Mouse (Mus musculus) urinary bladder, postnatal 14 days (tissue): ENCODE results near the gene Nbr1.
"Not testable (repeated sequence)": the region's sequence is repeated elsewhere in the genome, so short reads cannot be mapped to it uniquely, and the experiment has no call there.

Source experiments
- DNase-seq: peaks from one replicate; pipeline ENCODE4 v3.0.0; 2021; ENCODE audit warnings: low spot score

Nbr1 gene

DNA sequence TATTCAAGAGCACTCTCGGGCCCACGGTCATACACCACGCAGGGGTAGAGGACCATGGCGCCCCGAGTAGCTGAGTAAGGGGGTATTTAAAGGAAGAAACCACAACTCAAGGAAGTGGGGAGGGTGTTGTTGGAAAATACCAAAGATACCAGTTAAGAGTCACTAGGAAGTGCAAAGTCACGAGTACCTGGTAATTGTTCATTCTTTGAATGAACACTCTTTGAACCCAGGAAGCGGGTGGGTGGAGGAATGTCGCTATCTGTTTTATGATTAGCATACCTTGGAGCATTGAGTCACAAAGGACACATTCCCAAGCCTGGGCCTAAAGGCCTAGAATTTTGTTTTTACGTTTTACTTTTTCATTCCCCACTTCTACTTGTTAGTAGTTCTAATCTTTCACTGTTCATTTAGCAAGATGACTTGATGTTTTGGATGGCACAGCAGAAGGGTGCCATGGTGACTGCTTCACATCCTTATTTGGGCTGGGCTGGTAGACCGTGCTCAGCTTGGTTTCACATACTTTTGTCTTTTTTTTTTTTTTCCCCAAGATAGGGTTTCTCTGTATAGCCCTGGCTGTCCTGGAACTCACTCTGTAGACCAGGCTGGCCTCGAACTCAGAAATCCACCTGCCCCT is 68.2 kb downstream of the Nbr1 start:
- DNase-seq: not testable (repeated sequence)

DNA sequence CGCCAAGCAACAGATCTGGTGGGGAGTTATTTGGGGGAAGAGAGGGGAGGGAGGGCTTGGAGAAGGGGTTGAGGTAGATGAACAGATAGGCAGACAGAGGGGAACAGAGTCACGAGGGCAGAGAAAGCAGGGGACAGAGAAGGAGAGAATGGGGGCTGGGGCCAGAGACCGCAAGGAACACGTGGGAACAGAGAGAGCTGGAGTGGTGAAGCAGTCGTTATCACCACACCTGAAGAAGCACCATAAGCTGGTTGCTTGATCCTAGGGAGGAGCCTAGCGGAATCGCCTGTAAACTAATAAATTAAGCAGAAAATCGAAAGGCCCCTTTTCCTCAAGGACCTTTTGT is 74.7 kb downstream of the Nbr1 start:
- no peak for DNase-seq

GRCm38 (mm10) chr11:101626995-101627856 is 75.3 kb downstream of the Nbr1 start, which contains the start of gene Rdm1:
Rdm1 (plus strand) TSS chr11:101627195.
- DNase-seq: peak; percentile 83

DNA sequence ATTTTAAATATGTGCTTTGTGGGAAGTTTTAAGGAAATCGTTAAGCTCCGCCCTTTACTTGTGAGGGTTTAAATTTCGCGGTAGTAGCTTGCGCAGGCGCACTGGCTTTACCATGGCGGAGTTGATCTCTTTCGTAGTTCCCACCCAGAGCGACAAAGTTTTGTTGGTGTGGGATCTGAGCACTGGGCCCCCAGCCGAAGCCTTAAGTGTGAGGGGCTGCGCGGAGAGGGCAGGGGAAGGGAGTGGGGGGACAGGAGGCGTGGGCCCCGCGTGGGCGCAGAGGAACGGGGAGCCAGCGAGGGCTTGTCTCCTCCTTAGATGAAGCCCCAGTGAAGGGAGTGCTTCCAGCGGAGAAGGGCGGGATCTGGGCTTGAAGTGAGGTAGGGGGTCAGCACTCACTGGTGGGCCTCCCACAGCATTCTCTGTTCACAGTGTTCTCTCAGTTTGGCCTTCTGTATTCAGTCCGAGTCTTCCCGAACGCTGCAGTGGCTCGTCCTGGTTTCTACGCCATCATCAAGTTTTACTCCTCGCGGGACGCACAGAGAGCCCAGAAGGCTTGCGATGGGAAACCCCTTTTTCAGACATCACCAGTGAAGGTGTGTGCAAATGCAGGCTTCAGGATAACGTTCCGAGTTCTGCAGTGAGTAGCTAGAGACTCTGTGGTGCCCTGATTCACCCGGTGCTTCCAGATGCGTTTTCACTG is 76.1 kb downstream of the Nbr1 start:
- peak; percentile 89 for DNase-seq

DNA sequence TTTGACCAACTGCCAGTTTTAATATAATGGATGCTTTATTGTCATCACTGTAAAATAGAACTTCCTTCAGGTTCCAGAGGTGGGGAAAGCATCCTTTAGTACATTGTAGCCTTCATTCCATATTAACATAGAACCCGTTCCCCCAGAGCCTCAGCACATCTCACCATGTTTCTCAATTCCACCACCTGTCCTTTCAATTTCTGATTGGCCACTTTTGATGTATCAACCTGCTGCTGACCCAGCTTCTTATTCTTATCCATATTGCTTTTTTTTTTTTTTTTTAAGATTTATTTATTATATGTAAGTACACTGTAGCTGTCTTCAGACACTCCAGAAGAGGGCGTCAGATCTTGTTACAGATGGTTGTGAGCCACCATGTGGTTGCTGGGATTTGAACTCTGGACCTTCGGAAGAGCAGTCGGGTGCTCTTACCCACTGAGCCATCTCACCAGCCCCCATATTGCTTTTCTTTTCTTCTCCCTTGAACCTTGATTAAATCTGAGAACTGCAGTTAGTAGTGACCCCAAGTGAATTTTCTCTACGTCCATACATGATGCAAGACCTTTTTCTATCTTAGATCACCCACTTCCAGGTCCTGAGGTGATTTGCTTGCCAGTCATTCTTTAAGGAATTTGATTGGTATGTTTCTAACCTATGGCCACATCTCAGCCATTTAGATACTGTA is 76.9 kb downstream of the Nbr1 start:
- DNase-seq: not testable (repeated sequence)
